Mouse (Mus musculus) macrophage (primary cell): ENCODE measurements around the gene Rsc1a1. TPM values are rescaled to one million over a fixed set of nuclear protein-coding genes. Genes with fewer than 3 reads are reported as not detected.

Experiments used
- H3K27ac ChIP-seq: fragments of 350-480 bp; formaldehyde crosslinking; 2 replicates; pipeline ENCODE4 v1.9.0; 2021
- H3K36me3 ChIP-seq: fragments of 350-480 bp; formaldehyde crosslinking; 2 replicates; pipeline ENCODE4 v1.9.0; 2021; ENCODE audit errors: inconsistent target
- H3K4me3 ChIP-seq: fragments of 350-480 bp; formaldehyde crosslinking; 2 replicates; pipeline ENCODE4 v1.9.0; 2021; ENCODE audit errors: inconsistent target
- H3K79me2 ChIP-seq: fragments of 350-480 bp; formaldehyde crosslinking; 2 replicates; pipeline ENCODE4 v1.9.0; 2021; ENCODE audit errors: inconsistent target
- WGBS: methylation state at CpG from one replicate; pipeline ENCODE4 v1.1.7; 2026; ENCODE audit warnings: inconsistent platforms; ENCODE audit not compliant: missing documents; 5-methylcytosine and 5-hydroxymethylcytosine counted together
- polyA plus RNA-seq: library from polyadenylated mRNA; stranded (reverse); fragments of 250-400 nt; gene quantifications from 3 replicates; pipeline ENCODE4 v1.2.4, GENCODE M21; 2018; ENCODE audit warnings: inconsistent platforms

The Rsc1a1 gene
- polyA plus RNA-seq, 1 experiment from 2014 or later, result not detected

GRCm38 (mm10) chr4:141717633-141718032 is 32.2 kb upstream of the Rsc1a1 start:
- no peak overlapping the region for H3K4me3 ChIP-seq
- H3K79me2 ChIP-seq, result peaks cover 100% of the 10 kb centered on the region
- peaks cover 6% of the 10 kb centered on the region; the same call in 1 of the 2 replicates for H3K36me3 ChIP-seq
- WGBS, result 64% methylated on average over 4 of the region's 4 CpGs
- H3K27ac ChIP-seq, result 0 out of 2 replicates have a peak overlapping the region, but pooled peaks have one; percentile 5

- WGBS, result 82% methylated on average over 2 of the region's 2 CpGs
- Histone ChIP-seq H3K36me3 (peaks cover 30% of the 10 kb centered on the region; the same call in 1 of the 2 replicates), H3K27ac (no peak overlapping the region), H3K4me3 (no peak overlapping the region), H3K79me2 (peaks cover 100% of the 10 kb centered on the region)
These were observed 29.6 kb upstream of the Rsc1a1 start for GRCm38 (mm10) chr4:141715027-141715426.

- peak overlapping the region; percentile 27 for H3K27ac ChIP-seq
- H3K79me2 ChIP-seq, result peaks cover 100% of the 10 kb centered on the region
- 16% methylated on average over 5 of the region's 5 CpGs for WGBS
- H3K36me3 ChIP-seq, result peaks cover 43% of the 10 kb centered on the region; the same call in 1 of the 2 replicates
- H3K4me3 ChIP-seq, result no peak overlapping the region
These were observed 28.3 kb upstream of the Rsc1a1 start for GRCm38 (mm10) chr4:141713598-141714142.

- peaks cover 100% of the 10 kb centered on the region for H3K79me2 ChIP-seq
- 94% methylated on average over 1 of the region's 1 CpGs for WGBS
- H3K36me3 ChIP-seq, result peaks cover 66% of the 10 kb centered on the region; the same call in 1 of the 2 replicates
- no peak overlapping the region for H3K4me3 ChIP-seq
- no peak overlapping the region for H3K27ac ChIP-seq
These were observed 25.9 kb upstream of the Rsc1a1 start for GRCm38 (mm10) chr4:141711250-141711649.

GRCm38 (mm10) chr4:141708971-141709370 is 23.6 kb upstream of the Rsc1a1 start:
- H3K27ac ChIP-seq, result no peak overlapping the region
- 95% methylated on average over 2 of the region's 2 CpGs for WGBS

GRCm38 (mm10) chr4:141708005-141708404 is 22.6 kb upstream of the Rsc1a1 start:
- 79% methylated on average over 6 of the region's 7 CpGs for WGBS
- Histone ChIP-seq H3K36me3 (peaks cover 96% of the 10 kb centered on the region), H3K4me3 (no peak overlapping the region), H3K27ac (no peak overlapping the region), H3K79me2 (peaks cover 100% of the 10 kb centered on the region)

More at GRCm38 (mm10) chr4:141708971-141709370, 23.6 kb upstream of the Rsc1a1 start:
- peaks cover 100% of the 10 kb centered on the region for H3K79me2 ChIP-seq
- H3K36me3 ChIP-seq, result peaks cover 89% of the 10 kb centered on the region
- H3K4me3 ChIP-seq, result no peak overlapping the region

- Histone ChIP-seq H3K36me3 (peaks cover 96% of the 10 kb centered on the region), H3K27ac (no peak overlapping the region), H3K4me3 (no peak overlapping the region), H3K79me2 (peaks cover 100% of the 10 kb centered on the region)
- 97% methylated on average over 4 of the region's 4 CpGs for WGBS
These were observed 19.9 kb upstream of the Rsc1a1 start for GRCm38 (mm10) chr4:141705331-141705730.

- no peak overlapping the region for H3K4me3 ChIP-seq
- H3K27ac ChIP-seq, result no peak overlapping the region
- H3K36me3 ChIP-seq, result peaks cover 97% of the 10 kb centered on the region
- peaks cover 100% of the 10 kb centered on the region for H3K79me2 ChIP-seq
- WGBS, result 100% methylated on average over 2 of the region's 2 CpGs
These were observed 19.2 kb upstream of the Rsc1a1 start for GRCm38 (mm10) chr4:141704625-141705024.

GRCm38 (mm10) chr4:141694719-141695118 is 9.3 kb upstream of the Rsc1a1 start:
- Histone ChIP-seq H3K79me2 (peaks cover 77% of the 10 kb centered on the region), H3K4me3 (no peak overlapping the region), H3K36me3 (peaks cover 81% of the 10 kb centered on the region), H3K27ac (no peak overlapping the region)
- WGBS, result 93% methylated on average over 8 of the region's 8 CpGs

- peaks cover 52% of the 10 kb centered on the region; the same call in 1 of the 2 replicates for H3K79me2 ChIP-seq
- no peak overlapping the region for H3K27ac ChIP-seq
- no peak overlapping the region for H3K4me3 ChIP-seq
- peaks cover 94% of the 10 kb centered on the region for H3K36me3 ChIP-seq
- WGBS, result 91% methylated on average over 5 of the region's 8 CpGs
These were observed 3.1 kb upstream of the Rsc1a1 start for GRCm38 (mm10) chr4:141688505-141688904.

- no peak overlapping the region for H3K27ac ChIP-seq
- H3K79me2 ChIP-seq, result peaks cover 60% of the 10 kb centered on the region; the same call in 1 of the 2 replicates
- H3K36me3 ChIP-seq, result peaks cover 78% of the 10 kb centered on the region
These were observed 1.1 kb upstream of the Rsc1a1 start for GRCm38 (mm10) chr4:141686525-141686924.

GRCm38 (mm10) chr4:141686093-141686492 is 694 bp upstream of the Rsc1a1 start:
- H3K27ac ChIP-seq, result no peak overlapping the region
- no peak overlapping the region for H3K4me3 ChIP-seq
- 94% methylated on average over 3 of the region's 3 CpGs for WGBS
- peaks cover 61% of the 10 kb centered on the region; the same call in 1 of the 2 replicates for H3K79me2 ChIP-seq
- peaks cover 74% of the 10 kb centered on the region for H3K36me3 ChIP-seq

More at GRCm38 (mm10) chr4:141686525-141686924, 1.1 kb upstream of the Rsc1a1 start:
- 96% methylated on average over 8 of the region's 8 CpGs for WGBS
- H3K4me3 ChIP-seq, result no peak overlapping the region

- no peak overlapping the region for H3K4me3 ChIP-seq
- WGBS, result 94% methylated on average over 12 of the region's 12 CpGs
- no peak overlapping the region for H3K27ac ChIP-seq
- peaks cover 43% of the 10 kb centered on the region for H3K36me3 ChIP-seq
- peaks cover 66% of the 10 kb centered on the region; the same call in 1 of the 2 replicates for H3K79me2 ChIP-seq
These were observed 2.6 kb downstream of the Rsc1a1 start for GRCm38 (mm10) chr4:141682706-141683230.

- Histone ChIP-seq H3K27ac (peak overlapping the region; percentile 19), H3K36me3 (peaks cover 36% of the 10 kb centered on the region), H3K4me3 (no peak overlapping the region), H3K79me2 (peaks cover 62% of the 10 kb centered on the region; the same call in 1 of the 2 replicates)
- 58% methylated on average over 7 of the region's 7 CpGs for WGBS
These were observed 3.6 kb downstream of the Rsc1a1 start for GRCm38 (mm10) chr4:141681767-141682166.

- peaks cover 28% of the 10 kb centered on the region for H3K36me3 ChIP-seq
- no peak overlapping the region for H3K4me3 ChIP-seq
- 94% methylated on average over 12 of the region's 12 CpGs for WGBS
- H3K27ac ChIP-seq, result no peak overlapping the region
- peaks cover 53% of the 10 kb centered on the region; the same call in 1 of the 2 replicates for H3K79me2 ChIP-seq
These were observed 4.5 kb downstream of the Rsc1a1 start for GRCm38 (mm10) chr4:141680892-141681291.
